27 mouse cellular contexts compared by ENCODE assay signal in the genomic region with DNA sequence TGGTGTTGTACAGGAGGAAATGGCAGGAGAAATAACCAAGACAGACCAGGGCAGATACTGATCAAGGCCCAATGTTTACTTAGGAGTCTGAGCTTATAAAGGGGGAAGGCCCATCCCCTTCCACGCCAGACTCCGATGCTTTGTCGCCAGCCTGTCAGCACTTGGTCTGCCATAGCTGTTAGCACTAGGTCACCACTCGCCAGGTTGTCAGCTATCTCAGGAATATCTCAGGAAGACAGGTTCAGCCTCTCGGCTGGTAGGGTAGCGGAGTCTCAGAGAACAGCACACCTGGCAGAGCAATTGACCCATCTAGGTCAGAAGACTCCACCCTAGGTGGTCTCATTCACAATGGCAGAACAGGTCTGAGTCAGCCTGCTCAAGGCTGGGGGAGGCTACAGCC.
DNase-seq lines count a peak whose midpoint lies in the region; ATAC-seq and TF ChIP-seq lines count a peak whose summit lies in the region.
"Had no signal": no experiment of that assay in that cellular context is flagged by ENCODE, and none has a peak within 500 bp of the region (broad histone marks: within the 10 kb centered on the region; RNA-seq: fewer than 3 reads in every experiment).

No protein-coding gene starts in this region.

- ATAC-seq in embryonic facial prominence, embryonic 12.5 days (ENCODE audit: insufficient number of reproducible peaks, insufficient read depth, low FRiP score, low TSS enrichment), result 0 out of 2 replicates have a peak, but pooled peaks have one; percentile 43
- ATAC-seq in intestine, embryonic 14.5 days (replicated peaks; ENCODE audit: low FRiP score, low TSS enrichment, low read depth), result peak; percentile 64; the same call in 1 of the 2 replicates
- ATAC-seq in intestine, postnatal 0 days, result no peak
- ATAC-seq in neural tube, embryonic 13.5 days (ENCODE audit: low read depth), result peak; percentile 27; the same call in 1 of the 2 replicates
- ATAC-seq: forebrain, embryonic 13.5 days had no signal

- no peak overlapping the region for H3K27ac ChIP-seq in embryonic facial prominence, embryonic 12.5 days
- H3K27ac ChIP-seq in embryonic facial prominence, embryonic 10.5 days (replicated peaks), result no peak overlapping the region
- H3K27ac ChIP-seq in intestine, embryonic 14.5 days (ENCODE audit: low read depth), result no peak overlapping the region
- no peak overlapping the region for H3K27ac ChIP-seq in intestine, postnatal 0 days (ENCODE audit: low read depth, low read length)
- peak overlapping the region; percentile 25; the same call in 1 of the 2 replicates for H3K27ac ChIP-seq in ES-E14 (ENCODE audit: insufficient read depth, low read depth, low read length, poor library complexity, severe bottlenecking)
- H3K27ac ChIP-seq in neural tube, embryonic 13.5 days (replicated peaks), result no peak overlapping the region
- H3K27ac ChIP-seq: forebrain, embryonic 13.5 days; heart, embryonic 10.5 days; heart, embryonic 15.5 days; hindbrain, embryonic 12.5 days; liver, embryonic 15.5 days; midbrain, embryonic 12.5 days had no signal

- no peak overlapping the region for H3K9ac ChIP-seq in embryonic facial prominence, embryonic 12.5 days
- no peak overlapping the region for H3K9ac ChIP-seq in intestine, embryonic 14.5 days (ENCODE audit: low read length)
- H3K9ac ChIP-seq in intestine, postnatal 0 days (ENCODE audit: low read depth, low read length), result no peak overlapping the region
- H3K9ac ChIP-seq in ES-E14 (ENCODE audit: insufficient read depth, low read depth, low read length, poor library complexity, severe bottlenecking), result no peak overlapping the region
- H3K9ac ChIP-seq in neural tube, embryonic 13.5 days, result no peak overlapping the region
- H3K9ac ChIP-seq: forebrain, embryonic 13.5 days; heart, embryonic 15.5 days; hindbrain, embryonic 12.5 days; liver, embryonic 15.5 days; lung, embryonic 14.5 days; midbrain, embryonic 12.5 days had no signal

- no peak for DNase-seq in embryonic facial prominence, embryonic 10.5 days (ENCODE audit: low spot score)
- no peak for DNase-seq in intestine, embryonic 14.5 days (ENCODE audit: low spot score)
- DNase-seq in ES-E14 (ENCODE audit: low read depth, low spot score), result peak; percentile 21
- no peak for DNase-seq in adrenal gland, postnatal 36 days
- DNase-seq in urinary bladder, postnatal 4 days (ENCODE audit: low spot score in 2 of 2), result no peak
- DNase-seq: adrenal gland, adult 8-10 months; cerebellum, adult 8-10 months; cerebellum, postnatal 25 days; gastrocnemius, postnatal 14 days; heart, postnatal 36 days; kidney, adult 9 months; kidney, postnatal 10 days; lung, embryonic 14.5 days; lung, postnatal 14 days; right cerebral cortex, adult 18-20 months; right cerebral cortex, postnatal 4 days had no signal

- no peaks in the 10 kb centered on the region for H3K36me3 ChIP-seq in embryonic facial prominence, embryonic 12.5 days
- no peaks in the 10 kb centered on the region for H3K36me3 ChIP-seq in embryonic facial prominence, embryonic 10.5 days (replicated peaks)
- no peaks in the 10 kb centered on the region for H3K36me3 ChIP-seq in intestine, embryonic 14.5 days (ENCODE audit: control insufficient read depth, insufficient read depth, low read length)
- no peaks in the 10 kb centered on the region for H3K36me3 ChIP-seq in intestine, postnatal 0 days (ENCODE audit: control insufficient read depth, insufficient read depth)
- H3K36me3 ChIP-seq in ES-E14 (ENCODE audit: control insufficient read depth, insufficient read depth, low read length, poor library complexity, severe bottlenecking), result no peaks in the 10 kb centered on the region
- no peaks in the 10 kb centered on the region for H3K36me3 ChIP-seq in neural tube, embryonic 13.5 days
- H3K36me3 ChIP-seq: heart, embryonic 10.5 days; heart, embryonic 15.5 days; hindbrain, embryonic 12.5 days; liver, embryonic 15.5 days; midbrain, embryonic 12.5 days had no signal

- in situ Hi-C loops in ES-E14 (cut with MboI; ENCODE audit: low sequenced_read_pairs in 2 of 2, unreplicated experiment in 2 of 2), result no loop called here

- no peaks in the 10 kb centered on the region for H3K27me3 ChIP-seq in embryonic facial prominence, embryonic 12.5 days
- no peaks in the 10 kb centered on the region for H3K27me3 ChIP-seq in embryonic facial prominence, embryonic 10.5 days (replicated peaks; ENCODE audit: low read depth, poor library complexity, severe bottlenecking)
- no peaks in the 10 kb centered on the region for H3K27me3 ChIP-seq in intestine, embryonic 14.5 days (replicated peaks; ENCODE audit: control insufficient read depth, insufficient read depth, low read length)
- H3K27me3 ChIP-seq in intestine, postnatal 0 days (replicated peaks; ENCODE audit: control insufficient read depth, insufficient read depth, low read length), result no peaks in the 10 kb centered on the region
- H3K27me3 ChIP-seq in neural tube, embryonic 13.5 days, result no peaks in the 10 kb centered on the region
- H3K27me3 ChIP-seq: CH12.LX; forebrain, embryonic 13.5 days; heart, embryonic 15.5 days; hindbrain, embryonic 12.5 days; liver, embryonic 15.5 days; midbrain, embryonic 12.5 days had no signal

- WGBS in embryonic facial prominence, embryonic 12.5 days, result 68% methylated on average over 6 of the region's 6 CpGs
- WGBS in embryonic facial prominence, embryonic 10.5 days, result 75% methylated on average over 6 of the region's 6 CpGs
- 56% methylated on average over 6 of the region's 6 CpGs for WGBS in intestine, embryonic 14.5 days
- 42% methylated on average over 6 of the region's 6 CpGs for WGBS in intestine, postnatal 0 days
- 83% methylated on average over 6 of the region's 6 CpGs for WGBS in neural tube, embryonic 13.5 days

- no peaks in the 10 kb centered on the region for H3K4me1 ChIP-seq in embryonic facial prominence, embryonic 12.5 days
- peaks cover 17% of the 10 kb centered on the region for H3K4me1 ChIP-seq in embryonic facial prominence, embryonic 10.5 days
- H3K4me1 ChIP-seq in intestine, embryonic 14.5 days (replicated peaks; ENCODE audit: control insufficient read depth, insufficient read depth, low read length), result no peaks in the 10 kb centered on the region
- H3K4me1 ChIP-seq in intestine, postnatal 0 days (replicated peaks; ENCODE audit: control insufficient read depth, insufficient read depth, low read length), result no peaks in the 10 kb centered on the region
- peaks cover 1 to 12% of the 10 kb centered on the region in 2 experiments; a peak in 2 of 4 replicates for H3K4me1 ChIP-seq in ES-E14 (ENCODE audit: control insufficient read depth in 2 of 2, insufficient read depth in 2 of 2, low read length in 2 of 2, poor library complexity in 1 of 2)
- no peaks in the 10 kb centered on the region; the same call in 1 of the 2 replicates for H3K4me1 ChIP-seq in neural tube, embryonic 13.5 days (replicated peaks)
- H3K4me1 ChIP-seq: forebrain, embryonic 13.5 days; heart, embryonic 15.5 days; liver, embryonic 15.5 days; midbrain, embryonic 12.5 days had no signal

- no peak overlapping the region for H3K4me2 ChIP-seq in embryonic facial prominence, embryonic 12.5 days (replicated peaks)
- no peak overlapping the region for H3K4me2 ChIP-seq in intestine, embryonic 14.5 days (ENCODE audit: low read length)
- H3K4me2 ChIP-seq in intestine, postnatal 0 days (replicated peaks; ENCODE audit: low read depth), result no peak overlapping the region
- no peak overlapping the region for H3K4me2 ChIP-seq in neural tube, embryonic 13.5 days
- H3K4me2 ChIP-seq: forebrain, embryonic 13.5 days; heart, embryonic 15.5 days; hindbrain, embryonic 12.5 days; liver, embryonic 15.5 days; lung, embryonic 14.5 days; midbrain, embryonic 12.5 days had no signal

- no peaks in the 10 kb centered on the region for H3K9me3 ChIP-seq in embryonic facial prominence, embryonic 12.5 days
- H3K9me3 ChIP-seq in embryonic facial prominence, embryonic 10.5 days, result no peaks in the 10 kb centered on the region
- no peaks in the 10 kb centered on the region for H3K9me3 ChIP-seq in intestine, embryonic 14.5 days (ENCODE audit: control insufficient read depth, low read length)
- H3K9me3 ChIP-seq in intestine, postnatal 0 days (ENCODE audit: control insufficient read depth), result no peaks in the 10 kb centered on the region
- H3K9me3 ChIP-seq in ES-E14 (ENCODE audit: control insufficient read depth, insufficient read depth, low read depth, low read length), result no peaks in the 10 kb centered on the region
- no peaks in the 10 kb centered on the region for H3K9me3 ChIP-seq in neural tube, embryonic 13.5 days
- H3K9me3 ChIP-seq: forebrain, embryonic 13.5 days; heart, embryonic 10.5 days; heart, embryonic 15.5 days; hindbrain, embryonic 12.5 days; liver, embryonic 15.5 days; midbrain, embryonic 12.5 days had no signal

- TF ChIP-seq CTCF in intestine, postnatal 0 days (IDR thresholded peaks at IDR 0.05; ENCODE audit: low read depth), result no peak

- no peak overlapping the region for H3K4me3 ChIP-seq in embryonic facial prominence, embryonic 12.5 days
- H3K4me3 ChIP-seq in embryonic facial prominence, embryonic 10.5 days, result no peak overlapping the region
- H3K4me3 ChIP-seq in intestine, embryonic 14.5 days (ENCODE audit: low read depth, low read length), result no peak overlapping the region
- H3K4me3 ChIP-seq in intestine, postnatal 0 days (ENCODE audit: low read depth, low read length), result no peak overlapping the region
- H3K4me3 ChIP-seq in ES-E14 (ENCODE audit: insufficient read depth in 1 of 2, low read depth in 1 of 2, low read length in 2 of 2, poor library complexity in 1 of 2, severe bottlenecking in 1 of 2), result no peak overlapping the region
- H3K4me3 ChIP-seq in neural tube, embryonic 13.5 days, result no peak overlapping the region
- H3K4me3 ChIP-seq: forebrain, embryonic 13.5 days; heart, embryonic 10.5 days; heart, embryonic 15.5 days; hindbrain, embryonic 12.5 days; liver, embryonic 15.5 days; midbrain, embryonic 12.5 days; myocyte had no signal

TF ChIP-seq in ES-E14, 5 proteins besides CTCF, POLR2A, EP300 and RAD21:
- TF ChIP-seq HCFC1 (IDR thresholded peaks at IDR 0.05; ENCODE audit: borderline replicate concordance, insufficient read depth, low read length) (no peak), ZC3H11A (IDR thresholded peaks at IDR 0.05; ENCODE audit: borderline replicate concordance, low read depth, low read length) (no peak), ZNF384 (IDR thresholded peaks at IDR 0.05; ENCODE audit: low read depth, low read length) (no peak), MAFK (IDR thresholded peaks at IDR 0.05; ENCODE audit: insufficient read depth, low read depth, low read length) (no peak), CHD2 (IDR thresholded peaks at IDR 0.05; ENCODE audit: low read depth, low read length) (no peak)
